Mouse (Mus musculus) MEL (cell line): ENCODE data around the gene Ifi204. TPM values are rescaled to one million over a fixed set of nuclear protein-coding genes. Genes with fewer than 3 reads are reported as not detected.
"Not testable (repeated sequence)": the region's sequence is repeated elsewhere in the genome, so short reads cannot be mapped to it uniquely, and the experiment has no call there.

ENCODE experiments used
- DNase-seq: peaks from one replicate; pipeline ENCODE4 v3.0.0; 2011; ENCODE audit warnings: low read depth, low spot score
- H3K27ac ChIP-seq: 2 replicates; pipeline ENCODE4 v1.5.1; 2012; ENCODE audit warnings: low read depth, mild to moderate bottlenecking, control low read depth, low read length, moderate library complexity; ENCODE audit not compliant: control insufficient read depth
- H3K27me3 ChIP-seq, 2 experiments: fragments of 150-350 bp in 1 of 2; sonication (generic) in 1 of 2; 2 replicates each; pipeline ENCODE4 v1.6.1; 2012; ENCODE audit warnings: low read length in 2 of 2, mild to moderate bottlenecking in 2 of 2, improper control_type of control experiment in 1 of 2, moderate library complexity in 1 of 2; ENCODE audit not compliant: insufficient read depth in 2 of 2, control insufficient read depth in 1 of 2
- H3K36me3 ChIP-seq, 2 experiments: 2 replicates each; pipeline ENCODE4 v1.6.1; 2012 to 2014; ENCODE audit warnings: low read length in 2 of 2, improper control_type of control experiment in 1 of 2, inconsistent platforms in 1 of 2, mild to moderate bottlenecking in 1 of 2; ENCODE audit not compliant: insufficient read depth in 2 of 2, control insufficient read depth in 1 of 2
- H3K4me1 ChIP-seq, 2 experiments: fragments of 150-350 bp in 1 of 2; sonication (generic) in 1 of 2; 2 replicates each; pipeline ENCODE4 v1.6.1; 2012; ENCODE audit warnings: low read length in 2 of 2, improper control_type of control experiment in 1 of 2, mild to moderate bottlenecking in 1 of 2; ENCODE audit not compliant: insufficient read depth in 2 of 2, control insufficient read depth in 1 of 2
- H3K4me3 ChIP-seq, 2 experiments: fragments of 150-350 bp in 1 of 2; sonication (generic) in 1 of 2; 2 replicates each; pipeline ENCODE4 v1.5.1; 2012; ENCODE audit warnings: low read depth in 2 of 2, low read length in 2 of 2, mild to moderate bottlenecking in 2 of 2, moderate library complexity in 2 of 2, control low read depth in 1 of 2, improper control_type of control experiment in 1 of 2; ENCODE audit not compliant: control insufficient read depth in 1 of 2, insufficient read depth in 1 of 2
- H3K79me2 ChIP-seq: 2 replicates; pipeline ENCODE4 v1.6.1; 2012; ENCODE audit warnings: mild to moderate bottlenecking, low read length, moderate library complexity; ENCODE audit not compliant: control insufficient read depth, poor library complexity, insufficient read depth
- H3K9ac ChIP-seq: 2 replicates; pipeline ENCODE4 v1.6.1; 2012; ENCODE audit warnings: low read depth, mild to moderate bottlenecking, control low read depth, low read length, moderate library complexity; ENCODE audit not compliant: control insufficient read depth, poor library complexity, severe bottlenecking
- H3K9me3 ChIP-seq: fragments of 150-350 bp; sonication (generic); replicated peaks from 2 replicates; pipeline ENCODE4 v1.6.1; 2012; ENCODE audit warnings: mild to moderate bottlenecking, low read length, improper control_type of control experiment, moderate library complexity; ENCODE audit not compliant: insufficient read depth
- EP300 ChIP-seq, 2 experiments: IDR thresholded peaks; 2 replicates each; pipeline ENCODE4 v1.6.1; 2011; ENCODE audit warnings: improper control_type of control experiment in 2 of 2, low read length in 2 of 2, low read depth in 1 of 2, mild to moderate bottlenecking in 1 of 2
- RCOR1 ChIP-seq: IDR thresholded peaks from 2 replicates; pipeline ENCODE4 v1.6.1; 2012; ENCODE audit warnings: low read depth, mild to moderate bottlenecking, inconsistent platforms, low read length, improper control_type of control experiment
- polyA plus RNA-seq, 2 experiments: library from polyadenylated mRNA; stranded (reverse) in 1 of 2; unstranded in 1 of 2; fragments of >175 nt in 1 of 2; fragments of >200 nt in 1 of 2; gene quantifications; 2 replicates each; pipeline versions ENCODE4 v1.2.1 to v1.2.4; 2012; ENCODE audit warnings: low replicate concordance in 2 of 2, low read depth in 1 of 2; ENCODE audit not compliant: insufficient read length in 2 of 2, insufficient read depth in 1 of 2, missing spikeins in 1 of 2
- total RNA-seq: library from RNA; depleted of rRNA; stranded (reverse); fragments of 300-350 nt; gene quantifications from 2 replicates; pipeline ENCODE4 v1.2.3, GENCODE M21; 2012; rRNA removed

Ifi204 gene
- total RNA-seq, result not detected in 2 replicates
- not detected for polyA plus RNA-seq

DNA sequence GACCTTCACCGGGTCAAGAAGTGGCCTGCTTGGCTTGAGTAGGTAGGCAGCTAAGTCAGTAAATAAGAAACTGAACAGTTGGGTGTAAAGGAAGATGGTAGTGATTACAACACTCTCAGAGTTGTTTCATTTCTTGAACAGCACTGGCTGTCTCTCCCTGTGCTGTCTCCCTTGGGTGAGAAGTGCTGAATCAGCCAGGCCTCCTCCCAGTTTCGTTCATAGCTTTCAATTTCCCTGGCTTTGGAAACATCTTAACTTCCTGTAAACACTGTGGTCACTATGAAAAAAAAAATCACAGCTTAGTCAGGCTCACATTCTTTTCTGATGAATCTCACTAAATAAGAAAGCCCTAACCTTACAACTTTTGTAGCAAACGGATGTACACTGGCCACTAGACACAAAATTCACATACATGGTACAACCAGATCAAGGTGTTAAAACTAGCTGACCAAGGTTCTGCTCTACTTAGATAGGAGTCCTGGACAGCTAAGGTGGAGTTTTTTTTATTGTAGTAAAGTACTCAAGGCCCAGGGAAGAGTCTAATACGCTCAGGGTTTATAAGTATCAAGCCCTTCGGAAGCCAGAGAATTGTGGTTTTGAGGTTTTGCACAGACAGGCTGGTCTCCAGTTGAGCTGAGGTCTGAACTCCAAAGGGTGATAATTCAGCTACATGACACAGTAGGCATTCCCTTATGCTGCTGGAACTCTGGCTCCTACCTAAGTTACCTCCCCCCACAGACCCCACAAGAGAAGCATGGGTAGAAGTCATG, at the start of gene Ifi204:
Ifi204 (minus strand) TSS at position 96 of the 770 bp plus-strand sequence.
- H3K27ac ChIP-seq, H3K36me3 ChIP-seq, H3K9ac ChIP-seq, H3K9me3 ChIP-seq, H3K27me3 ChIP-seq, H3K4me1 ChIP-seq, H3K4me3 ChIP-seq, H3K79me2 ChIP-seq: not testable (repeated sequence)
- peak; percentile 28 for DNase-seq

DNA sequence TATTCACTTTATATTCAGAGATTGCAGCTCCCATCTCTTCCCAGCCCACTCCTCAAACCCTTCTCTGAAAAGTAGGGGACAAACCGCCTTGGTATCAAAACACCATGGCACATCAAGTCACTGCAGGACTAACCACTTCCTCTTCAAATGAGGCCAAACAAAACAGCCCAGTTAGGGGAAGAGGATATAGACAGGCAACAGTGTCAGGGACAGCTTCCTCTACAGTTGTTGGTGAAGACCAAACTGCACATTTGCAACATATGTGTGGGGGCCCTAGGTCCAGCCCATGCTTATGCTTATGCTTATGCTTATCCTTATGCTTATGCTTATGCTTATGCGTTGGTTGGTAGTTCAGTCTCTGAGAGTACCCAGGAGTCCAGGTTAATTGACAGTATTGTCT, 42.6 kb upstream of the Ifi204 start:
- H3K4me3 ChIP-seq, H3K36me3 ChIP-seq, H3K9ac ChIP-seq, H3K4me1 ChIP-seq, H3K27me3 ChIP-seq, H3K9me3 ChIP-seq, H3K27ac ChIP-seq, H3K79me2 ChIP-seq: not testable (repeated sequence)
- DNase-seq, result peak; percentile 77
- TF ChIP-seq EP300 (IDR thresholded peaks at IDR 0.05; ENCODE audit: low read depth in 1 of 2, low read length in 2 of 2), result peak; percentile 66 to 67
- TF ChIP-seq RCOR1, result 0 out of 2 replicates have a peak, but pooled peaks have one; percentile 20

DNA sequence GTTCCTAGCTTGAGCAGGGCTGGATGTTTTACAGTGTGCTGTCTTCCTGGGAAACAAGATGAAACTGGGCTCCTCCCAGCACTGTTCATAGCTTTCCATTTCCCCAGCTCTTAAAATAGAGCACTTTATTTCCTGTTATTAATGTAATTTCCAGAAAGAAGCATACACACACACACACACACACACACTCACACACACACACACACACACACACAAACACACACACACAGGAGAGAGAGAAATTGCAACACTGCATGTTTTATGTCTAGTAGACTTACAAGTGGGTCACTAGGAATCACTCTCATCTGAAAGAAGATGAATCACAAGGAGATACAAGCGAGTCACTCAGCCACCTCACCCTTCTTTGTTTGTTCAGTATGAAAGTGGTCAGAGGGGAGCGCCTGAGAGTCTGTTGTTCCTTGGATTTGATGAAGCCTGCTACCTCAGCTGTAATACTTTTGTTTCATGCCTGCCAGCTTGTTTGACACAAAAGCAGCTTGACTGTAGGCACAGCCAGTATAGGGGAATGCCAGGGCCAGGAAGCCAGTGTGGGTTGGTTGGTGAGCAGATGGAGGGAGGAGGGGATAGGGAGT, 36.0 kb upstream of the Ifi204 start:
- H3K27me3 ChIP-seq, H3K4me3 ChIP-seq, H3K9me3 ChIP-seq, H3K27ac ChIP-seq, H3K4me1 ChIP-seq, H3K79me2 ChIP-seq, H3K9ac ChIP-seq, DNase-seq, H3K36me3 ChIP-seq: not testable (repeated sequence)

DNA sequence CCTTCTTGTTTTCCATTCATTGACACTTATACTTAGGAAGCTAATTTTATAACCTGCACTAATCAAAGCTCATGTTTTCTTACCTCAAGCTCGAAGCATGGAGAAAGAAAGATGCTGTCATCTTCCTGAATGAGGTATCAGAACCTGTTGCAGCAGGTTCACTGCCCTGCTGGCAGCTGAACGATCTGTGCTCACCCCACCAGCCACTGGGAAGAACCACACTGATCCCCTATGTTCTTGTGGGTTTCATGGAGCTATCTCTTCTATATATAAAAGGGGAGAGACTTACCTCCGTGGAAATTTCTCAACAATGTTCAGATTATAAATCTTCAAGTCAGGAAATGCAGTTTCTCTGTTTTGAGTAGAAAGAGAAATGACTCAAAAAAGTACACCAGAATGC, 35.5 kb upstream of the Ifi204 start:
- not testable (repeated sequence) for DNase-seq, H3K9me3 ChIP-seq, H3K4me3 ChIP-seq, H3K27ac ChIP-seq, H3K4me1 ChIP-seq, H3K9ac ChIP-seq, H3K27me3 ChIP-seq, H3K79me2 ChIP-seq, H3K36me3 ChIP-seq

DNA sequence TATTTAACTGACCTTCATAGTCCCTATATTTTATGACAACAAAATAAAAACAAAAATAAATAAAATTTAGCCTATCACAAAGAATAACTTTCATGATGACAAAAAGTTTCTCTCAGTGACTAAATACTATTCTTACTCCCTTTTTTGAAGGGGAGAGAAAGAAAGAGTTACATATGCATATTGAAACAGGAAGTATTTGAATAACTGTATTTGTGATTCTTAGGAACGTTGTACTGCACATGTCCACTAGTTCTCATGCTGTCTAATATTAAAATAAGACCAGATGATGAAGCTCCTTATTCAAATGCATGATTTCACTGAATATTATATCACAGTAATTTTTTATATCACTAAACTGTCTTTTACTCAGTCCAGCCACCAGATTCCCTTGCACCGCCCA, 35.0 kb upstream of the Ifi204 start:
- DNase-seq, H3K79me2 ChIP-seq, H3K36me3 ChIP-seq, H3K27ac ChIP-seq, H3K9ac ChIP-seq, H3K4me3 ChIP-seq, H3K27me3 ChIP-seq, H3K9me3 ChIP-seq, H3K4me1 ChIP-seq: not testable (repeated sequence)

DNA sequence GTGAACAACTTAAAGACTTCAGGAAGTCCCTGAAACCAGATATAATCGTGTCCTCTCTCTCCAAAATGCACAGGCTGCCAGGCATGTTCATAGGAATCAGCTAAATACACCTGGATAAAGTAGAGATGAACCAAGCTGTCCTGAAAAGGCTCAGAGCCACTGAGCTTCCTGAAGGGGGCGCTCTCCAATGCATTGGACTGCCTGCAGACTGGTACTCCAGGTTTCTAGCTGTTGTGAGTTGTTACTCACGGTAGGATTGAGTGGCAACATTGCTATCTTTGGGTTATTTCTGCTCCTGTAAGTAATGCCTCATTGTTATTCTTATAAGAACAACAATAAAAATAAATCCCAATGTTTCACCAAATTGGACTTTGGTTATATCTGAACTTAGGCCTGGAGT, 6.7 kb upstream of the Ifi204 start:
- H3K9me3 ChIP-seq, H3K27me3 ChIP-seq, H3K4me3 ChIP-seq, H3K36me3 ChIP-seq, H3K79me2 ChIP-seq, H3K9ac ChIP-seq, H3K27ac ChIP-seq, H3K4me1 ChIP-seq, DNase-seq: not testable (repeated sequence)

DNA sequence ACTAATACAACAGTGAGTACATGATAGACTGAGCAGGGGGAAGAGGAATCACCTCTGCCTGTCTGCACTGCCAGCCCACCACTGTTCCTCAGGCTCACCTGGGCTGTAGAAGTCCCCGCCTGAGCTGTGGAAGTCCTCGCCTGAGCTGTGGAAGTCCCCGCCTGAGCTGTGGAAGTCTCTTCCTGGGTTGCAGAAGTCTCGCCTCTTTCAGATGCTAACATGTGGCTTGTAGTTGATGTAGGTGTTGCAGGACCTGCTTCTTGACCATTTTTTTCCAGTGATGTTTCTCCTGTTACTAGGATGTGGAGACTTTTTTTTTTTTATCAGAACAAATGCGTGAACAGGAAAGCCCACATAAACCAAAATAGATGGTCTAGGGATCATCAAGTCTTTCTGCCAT, 6.7 kb downstream of the Ifi204 start:
- not testable (repeated sequence) for H3K27me3 ChIP-seq, H3K4me1 ChIP-seq, H3K79me2 ChIP-seq, H3K9ac ChIP-seq, H3K4me3 ChIP-seq, H3K36me3 ChIP-seq, H3K27ac ChIP-seq, DNase-seq, H3K9me3 ChIP-seq
